Mouse (Mus musculus) liver, embryonic 11.5 days (tissue): ENCODE results near the gene Fbxl16. TPM values are rescaled to one million over a fixed set of nuclear protein-coding genes. Genes with fewer than 3 reads are reported as not detected.

Experiments
- ATAC-seq: fragments of 200-750 bp; cut with Nextera tagmentation; replicated peaks from 2 replicates; pipeline ENCODE4 v1.8.0; 2017; ENCODE audit warnings: moderate number of reproducible peaks, mild to moderate bottlenecking, moderate TSS enrichment, moderate library complexity; ENCODE audit not compliant: low FRiP score
- DNase-seq: peaks from one replicate; pipeline ENCODE4 v3.0.0-alpha.2; 2017; ENCODE audit warnings: low spot score
- H3K27ac ChIP-seq: fragments of 300-500 bp; sonication (generic); 2 replicates; pipeline ENCODE4 v1.5.1; 2014; ENCODE audit warnings: mild to moderate bottlenecking, low read depth, low read length, control low read depth
- H3K27me3 ChIP-seq: fragments of 300-500 bp; sonication (generic); replicated peaks from 2 replicates; pipeline ENCODE4 v1.6.1; 2014; ENCODE audit warnings: low read length, mixed read lengths; ENCODE audit not compliant: control insufficient read depth, insufficient read depth
- H3K36me3 ChIP-seq: fragments of 300-500 bp; sonication (generic); 2 replicates; pipeline ENCODE4 v1.6.1; 2014; ENCODE audit warnings: mild to moderate bottlenecking, low read length, moderate library complexity, mixed read lengths; ENCODE audit not compliant: control insufficient read depth, insufficient read depth
- H3K4me1 ChIP-seq: fragments of 300-500 bp; sonication (generic); replicated peaks from 2 replicates; pipeline ENCODE4 v1.6.1; 2014; ENCODE audit warnings: low read length, mixed read lengths; ENCODE audit not compliant: control insufficient read depth, insufficient read depth
- H3K4me2 ChIP-seq: fragments of 300-500 bp; sonication (generic); 2 replicates; pipeline ENCODE4 v1.6.1; 2014; ENCODE audit warnings: mild to moderate bottlenecking, control low read depth, moderate library complexity
- H3K4me3 ChIP-seq: fragments of 300-500 bp; sonication (generic); 2 replicates; pipeline ENCODE4 v1.5.1; 2014; ENCODE audit warnings: low read depth, low read length, control low read depth
- H3K9ac ChIP-seq: fragments of 300-500 bp; sonication (generic); 2 replicates; pipeline ENCODE4 v1.6.1; 2014; ENCODE audit warnings: low read depth, low read length, control low read depth
- H3K9me3 ChIP-seq: fragments of 300-500 bp; sonication (generic); 2 replicates; pipeline ENCODE4 v1.6.1; 2016; ENCODE audit warnings: low read length, inconsistent platforms, mixed read lengths; ENCODE audit not compliant: control insufficient read depth
- WGBS: fragments of 180-500 bp; shearing (Covaris S2); extraction: QIAGEN DNeasy Blood & Tissue Kit; methylation state at CpG from one replicate; pipeline ENCODE4 v1.1.7; 2014; 5-methylcytosine and 5-hydroxymethylcytosine counted together
- polyA plus RNA-seq: library from polyadenylated mRNA; unstranded; fragments of >200 nt; fragmentation: Nextera tagmentation; extraction: Ambion mirVana; gene quantifications from 2 replicates; pipeline ENCODE4 v1.2.1, GENCODE M21; 2014

The Fbxl16 gene
- polyA plus RNA-seq, 1 experiment from 2014 or later: 0.99 TPM

DNA sequence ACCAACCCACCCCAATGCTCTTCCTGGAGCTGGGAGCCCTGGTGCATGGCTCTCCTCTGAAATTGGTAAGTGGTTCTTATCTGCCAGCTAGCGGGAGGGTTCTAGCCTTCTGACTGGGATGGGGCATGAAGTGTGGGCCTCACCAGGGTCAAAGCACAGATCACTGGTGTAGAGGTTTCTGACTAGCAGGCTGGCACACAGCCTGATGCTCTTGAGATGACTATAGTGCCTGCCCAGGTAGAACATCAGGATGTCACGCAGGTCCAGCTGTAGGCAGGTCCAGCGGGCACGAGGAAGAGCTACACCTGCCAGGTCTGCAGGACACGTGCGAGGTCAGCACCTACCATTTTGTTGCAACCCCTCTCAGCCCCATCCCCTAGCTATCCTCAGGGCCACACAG is 51.3 kb downstream of the Fbxl16 start:
- Histone ChIP-seq H3K4me1 (peaks cover 19% of the 10 kb centered on the region), H3K9me3 (no peaks in the 10 kb centered on the region), H3K36me3 (peaks cover 5% of the 10 kb centered on the region; the same call in 1 of the 2 replicates), H3K27me3 (no peaks in the 10 kb centered on the region), H3K27ac (no peak overlapping the region), H3K4me2 (peak overlapping the region; percentile 91), H3K9ac (peak overlapping the region; percentile 83; the same call in 1 of the 2 replicates), H3K4me3 (peak overlapping the region; percentile 65)
- ATAC-seq: no peak
- no peak for DNase-seq
- 90% methylated on average over 6 of the region's 6 CpGs for WGBS

DNA sequence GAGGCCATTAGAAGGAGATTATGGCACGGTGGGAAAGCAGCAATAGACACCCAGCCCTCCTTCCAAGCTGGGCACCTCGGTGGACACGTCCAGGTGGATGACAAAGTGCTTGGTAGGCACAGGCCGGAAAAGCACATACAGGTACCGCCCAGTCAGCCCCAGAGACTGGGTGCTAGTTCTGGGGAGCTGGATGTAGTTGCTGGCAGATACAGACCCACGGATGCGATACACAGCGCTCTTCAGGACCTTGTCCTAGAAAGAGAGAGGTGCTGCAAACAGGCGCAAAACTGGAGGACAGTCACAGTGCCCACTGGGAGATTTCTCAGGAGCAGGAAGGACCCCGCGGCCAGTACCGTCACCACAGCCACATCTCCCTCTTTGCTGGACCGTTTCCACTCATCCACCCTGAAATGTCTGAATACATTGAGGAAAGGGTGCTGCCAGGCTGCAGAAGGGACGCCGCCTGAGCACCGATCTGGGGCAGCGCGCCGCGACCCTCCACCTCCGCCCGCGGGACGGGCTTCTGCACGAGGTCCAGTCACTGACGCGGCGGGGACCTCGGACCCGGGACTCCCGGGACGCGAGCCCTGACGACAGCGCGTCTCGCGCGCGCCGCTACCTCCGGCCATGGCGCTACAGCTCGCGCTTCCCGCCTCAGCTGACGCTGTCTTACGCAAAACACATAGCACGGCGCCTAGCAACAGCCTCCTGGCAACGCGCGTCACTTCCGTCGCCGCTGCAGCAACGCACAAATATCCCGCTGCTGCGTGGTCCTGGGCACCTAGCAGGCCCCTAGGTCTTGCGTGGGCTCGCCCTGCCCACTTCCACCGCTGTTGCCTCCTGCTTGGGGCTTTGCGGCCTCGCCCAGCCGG is 52.2 kb downstream of the Fbxl16 start, which contains the start of gene Wdr90:
TSS of gene Wdr90 (minus strand) at position 670 of the 872 bp plus-strand sequence.
- Histone ChIP-seq H3K4me1 (peaks cover 19% of the 10 kb centered on the region), H3K9ac (peak within 1 kb of the TSS; percentile 83), H3K27me3 (no peaks in the 10 kb centered on the region), H3K4me3 (peak within 1 kb of the TSS; percentile 65), H3K36me3 (peaks cover 9% of the 10 kb centered on the region; the same call in 1 of the 2 replicates), H3K9me3 (no peaks in the 10 kb centered on the region), H3K27ac (peak within 1 kb of the TSS; percentile 80), H3K4me2 (peak within 1 kb of the TSS; percentile 91)
- WGBS: 5% methylated on average over 65 of the region's 65 CpGs
- peak; percentile 86 for DNase-seq
- ATAC-seq: peak; percentile 92

DNA sequence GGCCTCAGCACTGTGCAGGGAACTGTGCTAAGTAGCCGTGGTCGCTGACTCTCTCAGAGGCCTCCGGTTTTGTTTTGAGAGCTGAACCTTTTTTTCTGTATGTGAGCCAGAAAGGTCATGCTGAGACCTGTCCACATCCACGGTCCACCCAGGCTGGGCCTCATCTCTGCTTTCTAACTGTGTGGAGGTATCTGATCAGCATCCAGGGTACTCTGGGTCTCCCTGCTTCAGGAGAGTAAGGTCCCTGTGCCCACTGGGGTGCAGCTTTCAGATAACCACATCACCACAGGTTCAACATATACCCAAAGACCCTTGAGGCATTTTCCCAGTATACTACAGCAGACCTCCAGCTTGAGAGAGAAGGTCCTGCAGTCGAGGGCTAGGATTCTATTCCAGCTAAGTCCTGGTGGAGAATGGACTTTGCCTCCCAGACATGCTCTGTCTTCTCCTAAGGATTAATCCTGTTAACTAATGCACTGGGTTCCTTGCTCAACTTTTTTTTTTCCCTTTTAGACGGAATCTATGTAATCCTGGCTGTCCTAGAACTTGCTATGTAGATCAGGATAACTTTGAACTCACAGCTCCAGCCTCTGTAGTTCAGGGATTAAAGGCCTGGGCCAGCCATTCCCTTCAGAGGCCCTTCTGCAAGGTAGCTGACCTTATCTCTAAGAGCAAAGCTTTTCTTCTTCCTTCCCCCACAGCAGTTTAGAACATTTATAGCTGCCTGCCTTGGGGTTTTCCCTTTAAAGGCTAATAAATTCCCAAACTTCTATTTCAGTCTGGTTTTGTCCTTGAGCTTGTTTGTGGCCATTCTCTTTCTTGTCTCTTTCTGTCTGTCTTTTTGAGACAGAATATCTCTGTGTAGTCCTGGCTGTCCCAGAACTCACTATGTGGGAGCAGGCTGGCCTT is 53.1 kb downstream of the Fbxl16 start:
- peak overlapping the region; percentile 65 for H3K4me3 ChIP-seq
- DNase-seq: no peak
- H3K9me3 ChIP-seq: no peaks in the 10 kb centered on the region
- peak overlapping the region; percentile 80 for H3K27ac ChIP-seq
- ATAC-seq: peak; percentile 21
- H3K36me3 ChIP-seq: peaks cover 9% of the 10 kb centered on the region; the same call in 1 of the 2 replicates
- no peaks in the 10 kb centered on the region for H3K27me3 ChIP-seq
- peak overlapping the region; percentile 83 for H3K9ac ChIP-seq
- H3K4me2 ChIP-seq: peak overlapping the region; percentile 91
- 15% methylated on average over 6 of the region's 6 CpGs for WGBS
- H3K4me1 ChIP-seq: peaks cover 19% of the 10 kb centered on the region

DNA sequence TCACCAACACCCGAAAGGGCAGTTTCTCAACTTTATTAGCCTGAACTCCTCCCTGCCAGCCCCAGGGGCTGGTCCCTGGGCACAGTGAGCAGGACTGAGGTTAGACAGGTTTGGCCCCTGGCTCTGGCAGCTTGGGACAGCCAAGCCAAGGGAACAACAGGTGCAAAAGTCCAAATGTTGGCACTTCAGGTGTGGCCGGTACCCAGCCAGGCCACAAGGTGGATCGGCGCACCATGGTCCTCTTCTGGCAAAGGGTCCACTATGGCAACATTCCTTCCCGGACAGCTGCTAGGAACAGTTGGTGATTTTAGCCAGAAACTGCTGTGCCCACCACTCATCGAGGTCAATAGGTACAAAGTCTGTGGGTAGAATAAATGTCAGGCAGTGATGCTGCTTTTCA is 54.8 kb downstream of the Fbxl16 start:
- no peaks in the 10 kb centered on the region for H3K27me3 ChIP-seq
- DNase-seq (no peak), ATAC-seq (no peak)
- no peak overlapping the region for H3K4me2 ChIP-seq
- H3K36me3 ChIP-seq: peaks cover 9% of the 10 kb centered on the region; the same call in 1 of the 2 replicates
- no peaks in the 10 kb centered on the region for H3K9me3 ChIP-seq
- WGBS: 90% methylated on average over 6 of the region's 6 CpGs
- peaks cover 27% of the 10 kb centered on the region for H3K4me1 ChIP-seq
- H3K27ac ChIP-seq: no peak overlapping the region
- H3K9ac ChIP-seq: no peak overlapping the region
- H3K4me3 ChIP-seq: no peak overlapping the region

DNA sequence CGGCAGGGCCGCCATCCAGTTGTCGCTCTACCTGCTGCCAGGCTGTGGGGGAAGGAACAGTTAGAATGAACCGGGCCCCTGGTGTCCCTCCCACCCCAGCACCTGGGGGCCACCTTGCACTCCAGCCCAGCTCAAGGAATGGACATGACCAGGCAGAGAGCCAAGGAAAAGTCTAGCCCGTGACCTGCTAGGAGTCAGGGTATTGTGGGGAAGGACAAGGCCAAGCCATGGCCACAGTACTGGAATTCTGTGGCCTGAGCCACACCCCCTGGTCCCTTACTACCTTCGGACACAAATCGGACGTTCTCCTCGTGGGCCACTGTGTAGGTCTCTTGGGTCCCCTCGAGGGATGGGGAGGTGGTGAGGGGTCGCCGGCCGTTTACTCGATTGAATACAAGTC is 55.4 kb downstream of the Fbxl16 start:
- 92% methylated on average over 14 of the region's 14 CpGs for WGBS
- H3K27me3 ChIP-seq: no peaks in the 10 kb centered on the region
- peaks cover 9% of the 10 kb centered on the region; the same call in 1 of the 2 replicates for H3K36me3 ChIP-seq
- no peak overlapping the region for H3K27ac ChIP-seq
- ATAC-seq (no peak), DNase-seq (no peak)
- H3K9ac ChIP-seq: no peak overlapping the region
- H3K4me1 ChIP-seq: peaks cover 32% of the 10 kb centered on the region
- H3K9me3 ChIP-seq: no peaks in the 10 kb centered on the region
- H3K4me2 ChIP-seq: no peak overlapping the region
- H3K4me3 ChIP-seq: no peak overlapping the region

DNA sequence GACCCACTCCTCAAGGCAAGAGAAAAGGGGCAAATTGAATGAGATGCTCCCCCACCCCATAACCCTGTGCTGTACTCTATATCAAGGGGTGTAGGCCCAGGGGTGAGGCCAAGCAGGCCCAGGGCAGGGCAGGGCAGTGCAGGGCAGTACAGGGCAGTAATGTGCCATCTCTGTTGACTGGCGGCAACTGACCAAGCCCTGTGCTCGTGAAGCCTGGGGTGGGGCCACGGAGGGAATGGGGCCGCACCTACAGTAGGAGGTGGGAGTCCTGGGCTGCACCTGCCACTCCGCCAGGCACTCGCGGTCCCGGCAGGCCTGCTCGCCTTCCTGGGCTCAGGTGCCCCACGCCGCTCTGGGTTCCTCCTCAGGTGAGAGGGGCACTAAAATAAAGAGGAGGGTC is 56.4 kb downstream of the Fbxl16 start:
- no peak overlapping the region for H3K27ac ChIP-seq
- no peak for DNase-seq
- no peak overlapping the region for H3K4me2 ChIP-seq
- H3K4me1 ChIP-seq: peaks cover 30% of the 10 kb centered on the region
- WGBS: 90% methylated on average over 11 of the region's 11 CpGs
- H3K4me3 ChIP-seq: no peak overlapping the region; the same call in 1 of the 2 replicates
- ATAC-seq: no peak
- no peak overlapping the region for H3K9ac ChIP-seq
- peaks cover 9% of the 10 kb centered on the region; the same call in 1 of the 2 replicates for H3K36me3 ChIP-seq
- H3K9me3 ChIP-seq: no peaks in the 10 kb centered on the region
- no peaks in the 10 kb centered on the region for H3K27me3 ChIP-seq

DNA sequence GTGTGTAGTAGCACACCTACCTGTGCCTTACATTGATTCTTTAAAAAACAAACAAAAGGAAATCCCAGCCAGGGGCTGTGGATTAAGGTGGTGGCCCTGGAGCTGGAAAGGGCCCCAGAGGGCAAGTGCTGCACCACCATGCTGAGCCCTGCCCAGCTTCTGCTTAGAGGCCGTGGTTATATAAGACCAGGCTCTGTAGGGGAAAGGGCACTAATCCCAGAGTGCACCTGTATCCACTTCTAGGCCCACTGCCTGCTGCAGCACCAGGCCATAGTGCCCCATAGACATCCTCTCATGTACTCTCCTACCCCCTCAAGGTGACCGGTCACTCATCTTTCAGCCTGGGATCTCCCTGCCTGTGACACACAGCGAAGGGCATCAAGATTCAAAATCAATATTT is 57.3 kb downstream of the Fbxl16 start:
- no peak overlapping the region; the same call in 1 of the 2 replicates for H3K4me3 ChIP-seq
- no peak overlapping the region for H3K27ac ChIP-seq
- no peak overlapping the region for H3K9ac ChIP-seq
- peaks cover 24% of the 10 kb centered on the region for H3K4me1 ChIP-seq
- no peak for ATAC-seq
- peak overlapping the region; percentile 9; the same call in 1 of the 2 replicates for H3K4me2 ChIP-seq
- H3K9me3 ChIP-seq: no peaks in the 10 kb centered on the region
- H3K36me3 ChIP-seq: peaks cover 9% of the 10 kb centered on the region; the same call in 1 of the 2 replicates
- no peak for DNase-seq
- 95% methylated on average over 3 of the region's 3 CpGs for WGBS
- H3K27me3 ChIP-seq: no peaks in the 10 kb centered on the region

DNA sequence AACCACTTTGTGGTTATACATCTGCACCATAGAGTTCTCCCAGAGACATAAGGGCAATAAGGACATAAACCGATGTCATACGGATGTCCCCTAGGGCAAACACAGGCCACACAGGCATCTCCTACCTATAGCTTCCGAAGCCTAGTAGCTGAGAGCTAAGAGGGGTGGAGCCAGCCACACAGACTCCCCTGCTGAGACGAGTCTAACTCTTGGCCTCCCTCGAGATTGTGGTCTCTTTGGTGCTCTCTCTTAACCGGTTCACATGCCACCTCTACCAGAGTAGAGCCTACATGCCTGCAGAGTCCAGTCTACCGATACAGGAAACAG is 58.6 kb downstream of the Fbxl16 start:
- DNase-seq: no peak
- Histone ChIP-seq H3K27me3 (no peaks in the 10 kb centered on the region), H3K27ac (peak overlapping the region; percentile 70), H3K4me3 (peak overlapping the region; percentile 86), H3K36me3 (peaks cover 9% of the 10 kb centered on the region; the same call in 1 of the 2 replicates), H3K4me1 (peaks cover 15% of the 10 kb centered on the region), H3K9ac (peak overlapping the region; percentile 82), H3K4me2 (peak overlapping the region; percentile 93), H3K9me3 (no peaks in the 10 kb centered on the region)
- 10% methylated on average over 7 of the region's 7 CpGs for WGBS
- peak; percentile 64 for ATAC-seq
